Mouse (Mus musculus): ENCODE measurements around the gene Gm10282.

Gm10282 gene

GRCm38 (mm10) chr8:72305210-72305905, at the start of gene Gm10282:
Gm10282 (minus strand) TSS chr8:72305260.
- DNase-seq: no peak

- DNase-seq: peak; percentile 80
Measured at GRCm38 (mm10) chr8:72354272-72354671, 49.2 kb upstream of the Gm10282 start.

DNA sequence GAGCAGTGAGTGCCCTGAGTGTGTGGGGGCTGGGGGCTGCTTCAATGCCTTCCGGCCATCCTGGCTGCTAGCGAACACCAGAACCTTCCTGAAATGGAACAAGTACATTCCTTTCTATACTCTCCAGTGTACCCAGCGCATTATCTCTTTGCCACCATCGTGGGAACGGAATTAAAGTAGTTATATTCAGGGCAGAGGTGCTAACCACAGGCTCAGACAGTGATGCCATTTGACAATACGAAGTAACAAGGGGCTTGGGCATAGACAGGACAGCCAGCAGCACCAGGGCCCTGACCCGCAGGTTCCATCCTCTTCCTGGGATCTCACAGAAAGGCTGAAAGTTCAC, 48.6 kb upstream of the Gm10282 start:
- DNase-seq: no peak

- no peak for DNase-seq
Measured at GRCm38 (mm10) chr8:72352951-72353699, 48.1 kb upstream of the Gm10282 start.

- DNase-seq: peak; percentile 23
Measured at GRCm38 (mm10) chr8:72351405-72352005, 46.4 kb upstream of the Gm10282 start.

GRCm38 (mm10) chr8:72350727-72351126, 45.7 kb upstream of the Gm10282 start:
- peak; percentile 37 for DNase-seq

GRCm38 (mm10) chr8:72349838-72350237, 44.8 kb upstream of the Gm10282 start:
- DNase-seq: no peak

GRCm38 (mm10) chr8:72348956-72349355, 43.9 kb upstream of the Gm10282 start:
- no peak for DNase-seq

GRCm38 (mm10) chr8:72348114-72348513, 43.1 kb upstream of the Gm10282 start:
- DNase-seq: no peak

DNA sequence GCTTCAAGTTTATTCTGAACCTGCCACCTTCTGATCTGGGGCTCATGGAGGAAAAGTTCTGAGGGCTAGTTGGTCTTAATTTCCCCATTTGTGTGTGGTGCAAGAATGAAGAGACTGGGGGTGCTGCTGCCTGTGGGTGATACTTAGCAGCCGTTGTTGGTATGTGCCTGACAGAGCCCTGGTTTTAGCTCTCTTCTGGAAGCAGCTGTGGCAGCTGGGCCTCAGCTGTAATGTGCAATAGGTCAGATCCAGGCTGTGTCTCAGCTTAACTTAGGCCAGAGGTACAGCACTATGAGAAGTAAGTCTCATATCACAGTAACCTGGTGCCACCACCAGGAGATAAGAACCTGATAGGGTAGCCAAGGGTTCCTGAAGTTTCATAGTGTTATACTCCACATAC, 42.5 kb upstream of the Gm10282 start:
- DNase-seq: peak; percentile 60

DNA sequence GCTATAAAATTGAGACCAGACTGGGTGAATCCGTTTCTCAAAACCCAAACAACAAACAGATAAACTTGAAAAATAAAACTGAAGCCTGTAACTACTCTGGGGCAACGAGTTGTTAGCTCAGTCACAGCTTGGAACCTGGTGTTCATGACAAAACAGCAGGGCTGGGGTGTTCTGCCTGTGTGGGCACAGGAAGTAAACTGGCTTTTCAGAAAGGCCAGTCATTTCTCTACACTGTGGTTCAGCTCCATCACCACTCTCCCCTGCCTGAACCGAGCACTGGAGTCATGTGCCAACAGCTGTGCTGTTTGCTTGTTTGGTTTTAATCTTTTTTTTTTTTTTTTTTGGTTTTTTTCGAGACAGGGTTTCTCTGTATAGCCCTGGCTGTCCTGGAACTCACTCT, 38.7 kb upstream of the Gm10282 start:
- DNase-seq: no peak

- no peak for DNase-seq
Measured at GRCm38 (mm10) chr8:72342556-72343300, 37.7 kb upstream of the Gm10282 start.

DNA sequence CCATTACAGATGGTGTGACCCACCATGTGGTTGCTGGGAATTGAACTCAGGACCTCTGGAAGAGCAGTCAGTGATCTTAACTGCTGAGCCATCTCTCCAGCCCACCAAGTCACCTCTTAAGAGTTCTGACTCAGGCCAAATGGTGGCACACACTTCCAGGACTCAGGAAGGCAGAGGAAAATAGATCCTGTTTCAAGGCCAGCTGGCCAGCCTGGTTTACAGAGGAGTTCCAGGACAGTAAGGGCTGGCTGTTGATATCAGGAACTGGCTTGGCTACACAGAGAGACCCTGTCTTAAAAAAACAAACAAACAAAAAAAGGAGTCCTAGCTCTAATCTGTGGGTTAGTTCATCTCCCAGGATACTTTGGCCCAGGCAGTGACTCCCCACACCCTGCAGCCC, 32.0 kb upstream of the Gm10282 start:
- DNase-seq: no peak

- DNase-seq: peak; percentile 54
Measured at GRCm38 (mm10) chr8:72336273-72336672, 31.2 kb upstream of the Gm10282 start.

- DNase-seq: no peak
Measured at GRCm38 (mm10) chr8:72334144-72334641, 29.1 kb upstream of the Gm10282 start.

DNA sequence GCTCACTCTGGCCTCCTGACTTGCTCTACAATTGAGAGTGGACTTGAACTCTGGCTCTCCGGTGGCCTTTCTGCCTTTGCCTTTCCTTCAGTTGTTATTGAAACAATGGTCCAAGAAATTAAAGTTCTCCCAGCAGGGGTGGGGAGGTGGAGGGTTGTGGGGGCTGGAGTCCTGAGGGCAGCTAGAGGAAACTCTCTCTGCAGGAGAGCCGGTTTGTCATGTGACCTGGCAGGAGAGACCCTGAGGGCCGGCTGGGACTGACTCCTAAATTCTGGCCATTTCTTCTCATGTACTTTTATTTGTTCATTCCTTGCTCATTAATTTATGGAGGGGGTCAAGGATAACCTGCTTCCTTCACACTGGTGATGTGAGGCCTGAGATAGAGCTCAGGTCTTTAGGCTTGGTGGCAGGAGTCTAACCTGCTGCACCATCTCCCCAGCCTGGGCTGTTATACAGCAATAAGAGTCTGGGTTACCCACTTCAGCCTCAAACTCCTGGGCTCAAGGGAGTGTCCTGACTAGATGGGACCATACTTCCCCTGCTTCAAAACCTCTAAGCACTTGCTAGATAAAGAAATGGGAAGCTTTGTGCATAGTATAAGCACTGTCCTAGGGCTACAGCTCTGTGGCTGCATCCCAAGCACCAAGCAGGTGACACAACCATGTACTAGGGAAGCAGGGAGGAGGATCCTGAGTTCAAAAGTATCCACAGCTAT, 28.5 kb upstream of the Gm10282 start:
- no peak for DNase-seq

DNA sequence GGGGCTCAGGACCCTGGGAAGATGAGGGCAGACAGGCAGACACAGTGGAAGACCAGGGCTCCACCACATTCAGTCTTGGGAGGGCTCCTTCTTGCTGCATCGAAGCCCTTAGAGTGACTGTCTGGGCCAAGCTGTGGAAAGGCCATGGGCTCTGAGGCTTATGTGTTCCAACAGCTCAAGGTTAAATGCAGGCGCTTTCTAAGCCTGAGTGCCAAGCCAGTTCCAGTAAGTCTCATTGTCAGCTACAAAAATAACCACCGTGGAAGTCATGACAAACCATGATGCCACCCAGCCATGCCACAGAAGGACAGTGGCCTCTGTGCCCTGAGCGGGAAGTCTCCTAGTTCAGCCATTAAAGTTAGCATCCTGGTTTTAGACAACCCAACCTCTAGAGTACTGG, 26.6 kb upstream of the Gm10282 start:
- no peak for DNase-seq

DNA sequence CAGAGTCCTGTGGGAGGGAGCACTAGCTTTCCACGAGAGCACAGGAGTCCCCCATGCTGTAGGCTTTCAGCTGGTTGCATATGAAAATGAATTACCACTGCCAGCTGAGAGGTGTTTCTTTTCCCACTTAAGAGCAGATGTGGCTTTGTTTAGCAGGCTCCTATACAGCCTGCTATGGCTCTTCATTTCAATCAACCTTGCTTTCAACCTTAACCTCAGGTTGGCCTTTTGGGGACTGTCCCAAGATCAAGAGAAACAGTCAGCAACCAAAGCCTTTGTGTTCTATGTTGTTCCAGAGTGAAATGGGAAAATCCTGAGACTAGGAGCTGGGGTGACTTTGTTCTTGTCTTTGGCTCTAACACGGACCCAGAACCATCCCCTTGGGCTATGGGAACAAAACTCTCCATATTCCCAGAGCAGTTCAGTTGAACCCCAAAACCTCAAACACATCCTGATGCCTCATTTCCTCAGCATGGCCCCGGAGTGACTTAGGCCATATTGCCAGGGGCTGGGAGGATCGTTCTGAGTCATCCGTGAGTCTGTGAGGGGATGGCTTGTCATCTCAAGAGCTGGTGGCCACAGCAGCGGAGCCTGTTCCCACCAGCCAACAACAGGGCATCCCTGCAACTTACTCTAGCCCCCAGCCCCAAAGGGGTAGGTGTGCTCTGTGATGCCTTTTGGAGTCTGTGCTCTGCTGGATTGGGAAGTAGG, 25.9 kb upstream of the Gm10282 start:
- DNase-seq: no peak

- DNase-seq: no peak
Measured at GRCm38 (mm10) chr8:72329116-72329515, 24.1 kb upstream of the Gm10282 start.

DNA sequence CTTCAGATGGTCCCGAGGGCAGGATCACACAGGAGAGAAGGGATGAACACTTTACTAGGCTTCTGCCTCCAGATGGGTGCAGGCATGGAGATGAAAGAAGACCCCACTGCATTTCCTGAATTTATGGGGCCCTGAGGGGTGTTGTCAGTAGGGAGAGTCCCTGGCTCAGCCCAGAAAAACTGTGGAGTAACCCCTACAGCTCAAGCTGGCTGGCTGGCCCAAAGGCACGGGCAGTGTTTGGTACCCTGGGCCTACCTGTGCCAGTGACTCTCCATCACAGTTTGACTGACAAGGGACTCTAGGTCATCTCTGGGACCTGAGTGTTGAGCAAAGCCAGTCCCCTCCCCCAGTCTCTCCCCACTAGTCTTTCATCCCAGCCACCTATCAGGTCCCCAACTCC, 19.6 kb upstream of the Gm10282 start:
- no peak for DNase-seq

DNA sequence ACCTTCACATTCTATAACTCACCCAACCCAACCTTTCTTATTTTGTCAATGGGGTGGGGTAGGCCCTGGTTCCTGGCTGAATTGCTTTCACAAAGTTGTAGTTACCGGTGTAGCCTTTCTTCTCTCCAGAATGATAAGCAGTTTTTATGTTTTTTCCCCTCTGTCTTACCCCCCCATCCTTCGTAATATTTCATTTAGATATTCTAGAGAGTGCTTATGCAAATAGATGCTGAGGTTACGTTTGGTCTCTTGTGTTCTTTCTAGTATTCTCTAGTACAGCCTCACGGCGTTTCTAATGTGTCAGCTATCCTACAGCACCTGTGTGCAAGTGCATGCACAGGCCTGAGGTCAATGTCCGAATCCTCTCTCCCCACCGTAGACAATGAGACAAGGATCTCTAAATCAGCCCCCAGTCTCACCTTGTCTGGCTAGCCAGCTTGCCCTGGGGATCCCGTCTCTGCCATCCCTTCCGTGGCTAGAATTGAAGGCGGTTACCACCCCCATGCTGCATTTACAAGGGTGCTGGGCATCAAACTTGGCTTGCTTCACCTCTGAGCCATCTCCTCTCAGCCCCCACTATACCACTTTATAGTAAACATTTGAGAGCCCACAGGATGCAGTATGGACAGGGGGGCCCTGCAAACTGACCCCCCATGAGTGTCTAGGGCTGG, 19.1 kb upstream of the Gm10282 start:
- no peak for DNase-seq

All from lung, postnatal 10 days (tissue).